Mouse (Mus musculus) spleen, embryonic (tissue): ENCODE measurements around the gene Dao.

Experiments
- CTCF ChIA-PET: fragments of 350-600 bp; sonication (Branson Sonifier 250); formaldehyde crosslinking; loops from one replicate; lab custom pipeline; 2022; lab: Charles Lee

Dao gene

DNA sequence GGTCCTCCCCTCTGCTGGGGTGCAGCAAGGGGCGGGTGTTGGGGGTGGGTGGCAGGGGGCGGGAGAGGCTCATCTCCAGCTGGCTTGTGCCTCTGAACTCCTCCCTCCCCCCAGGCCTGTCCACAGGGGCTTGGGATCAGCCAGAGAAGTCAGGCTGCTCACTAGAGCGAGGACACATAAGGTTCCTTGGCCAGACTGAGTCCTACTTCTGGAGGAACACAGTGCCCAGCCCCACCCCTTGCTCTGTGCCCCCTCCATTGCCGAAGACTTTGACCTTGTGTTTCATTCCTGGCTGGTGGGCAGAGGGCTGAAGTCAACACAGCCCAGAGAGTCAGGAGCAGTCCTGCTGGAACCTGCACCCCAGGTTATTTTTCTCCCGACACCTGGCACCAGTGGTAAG lies at the start of gene Dao:
Gene Dao, plus strand, starts transcription at position 162 of the 400 bp plus-strand sequence.
- CTCF ChIA-PET, result no interaction called here

DNA sequence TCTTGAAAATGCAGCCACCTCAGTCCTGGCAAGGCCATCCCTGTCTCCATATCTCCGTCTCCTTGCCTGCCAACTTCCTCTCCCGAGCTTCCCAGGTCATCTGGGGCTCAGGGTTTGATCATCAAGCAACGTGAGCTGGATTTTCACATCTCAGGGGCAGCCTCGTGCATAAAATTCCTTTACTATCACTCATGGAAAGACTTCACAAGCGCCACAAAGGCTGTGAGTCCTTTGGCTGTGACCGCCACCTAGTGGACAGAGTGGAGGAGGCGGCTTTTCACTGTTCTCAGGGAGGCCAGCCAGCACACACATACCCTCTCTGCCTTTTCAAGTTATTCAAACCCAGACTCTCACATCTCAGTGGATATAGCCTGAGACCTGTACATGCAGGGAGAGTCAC lies 49.1 kb upstream of the Dao start:
- CTCF ChIA-PET, result interaction anchor here (0.5 to 1.2 kb wide), 2 partner anchors 12 to 77 kb away, joined by 3 to 4 read pairs; no protein-coding TSS in a partner anchor

GRCm38 (mm10) chr5:113955281-113955680 lies 48.2 kb upstream of the Dao start:
- CTCF ChIA-PET, result interaction anchor here (0.5 to 1.2 kb wide), 3 partner anchors 13 to 182 kb away, joined by 4 to 8 read pairs (median 4); no protein-coding TSS in a partner anchor

GRCm38 (mm10) chr5:113955691-113956090 lies 47.8 kb upstream of the Dao start:
- CTCF ChIA-PET, result interaction anchor here (0.5 to 1.2 kb wide), 3 partner anchors 14 to 182 kb away, joined by 4 to 8 read pairs (median 4); no protein-coding TSS in a partner anchor

GRCm38 (mm10) chr5:113956510-113956909 lies 47.0 kb upstream of the Dao start:
- CTCF ChIA-PET, result interaction anchor here (0.7 kb wide), 1 partner anchor 60 kb away, joined by 3 read pairs; no protein-coding TSS in a partner anchor

- CTCF ChIA-PET, result interaction anchor here (0.7 kb wide), 1 partner anchor 168 kb away, joined by 3 read pairs; no protein-coding TSS in a partner anchor
Observed at GRCm38 (mm10) chr5:113959039-113959438, 44.5 kb upstream of the Dao start.

GRCm38 (mm10) chr5:113960416-113960815 lies 43.1 kb upstream of the Dao start:
- CTCF ChIA-PET, result interaction anchor here (0.9 kb wide), 1 partner anchor 90 kb away, joined by 4 read pairs; no protein-coding TSS in a partner anchor

- CTCF ChIA-PET, result no interaction called here
Observed at GRCm38 (mm10) chr5:113961776-113962175, 41.7 kb upstream of the Dao start.

- CTCF ChIA-PET, result no interaction called here
Observed at GRCm38 (mm10) chr5:113964972-113965371, 38.5 kb upstream of the Dao start.

- CTCF ChIA-PET, result no interaction called here
Observed at GRCm38 (mm10) chr5:113965659-113966185, 37.8 kb upstream of the Dao start.

DNA sequence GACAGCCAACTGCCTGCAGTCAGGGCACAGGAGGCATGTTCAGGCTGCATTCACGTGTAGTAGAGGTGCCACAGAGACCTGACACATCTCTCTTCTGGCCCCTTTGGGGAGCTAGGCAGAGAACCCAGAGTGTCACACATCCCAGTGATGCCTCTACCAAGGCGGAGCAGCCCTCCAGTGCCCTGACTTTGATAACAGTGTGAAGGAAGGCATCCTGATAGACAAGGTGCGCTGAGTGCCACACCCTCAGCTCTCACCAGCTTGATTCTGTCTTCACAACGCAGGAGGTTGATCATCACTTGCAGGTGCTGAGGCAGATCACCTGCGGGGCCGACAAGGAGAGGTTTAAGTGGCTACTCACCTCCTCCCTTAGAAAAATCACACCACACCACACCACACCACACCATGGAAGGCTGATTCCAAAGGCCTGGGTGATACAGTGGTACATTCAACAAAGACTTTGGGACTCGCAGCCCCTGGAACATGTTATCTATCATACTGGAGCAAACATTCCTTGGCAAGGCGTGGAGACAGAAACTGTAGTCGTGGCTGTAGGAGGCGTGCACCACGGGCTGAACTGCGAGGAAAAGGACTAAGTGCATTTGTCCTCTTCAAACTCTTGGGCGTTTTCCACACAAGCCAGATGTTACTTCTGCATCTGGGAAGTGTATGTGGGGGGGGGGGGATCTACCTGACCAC lies 36.9 kb upstream of the Dao start:
- CTCF ChIA-PET, result no interaction called here

DNA sequence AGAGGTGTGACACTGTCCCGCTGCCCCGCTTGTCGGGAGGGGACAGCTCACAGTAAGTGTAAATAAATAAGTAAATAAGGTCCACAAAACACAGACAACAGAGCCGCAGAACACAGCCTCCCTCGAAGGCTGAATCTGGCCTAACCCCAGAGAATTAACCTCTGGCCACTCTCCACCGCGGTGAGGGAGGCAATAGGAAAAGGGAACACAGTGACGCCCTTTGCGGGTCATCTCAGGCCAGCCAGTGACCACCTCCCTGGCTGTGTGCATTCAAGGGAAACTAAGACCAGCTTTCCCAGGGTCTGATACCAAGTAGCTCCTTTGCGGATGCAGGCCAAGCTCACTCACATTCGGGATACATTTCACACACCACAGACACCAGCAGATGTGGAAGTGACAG lies 35.1 kb upstream of the Dao start:
- CTCF ChIA-PET, result no interaction called here

- CTCF ChIA-PET, result no interaction called here
Observed at GRCm38 (mm10) chr5:113971434-113971960, 32.0 kb upstream of the Dao start.

DNA sequence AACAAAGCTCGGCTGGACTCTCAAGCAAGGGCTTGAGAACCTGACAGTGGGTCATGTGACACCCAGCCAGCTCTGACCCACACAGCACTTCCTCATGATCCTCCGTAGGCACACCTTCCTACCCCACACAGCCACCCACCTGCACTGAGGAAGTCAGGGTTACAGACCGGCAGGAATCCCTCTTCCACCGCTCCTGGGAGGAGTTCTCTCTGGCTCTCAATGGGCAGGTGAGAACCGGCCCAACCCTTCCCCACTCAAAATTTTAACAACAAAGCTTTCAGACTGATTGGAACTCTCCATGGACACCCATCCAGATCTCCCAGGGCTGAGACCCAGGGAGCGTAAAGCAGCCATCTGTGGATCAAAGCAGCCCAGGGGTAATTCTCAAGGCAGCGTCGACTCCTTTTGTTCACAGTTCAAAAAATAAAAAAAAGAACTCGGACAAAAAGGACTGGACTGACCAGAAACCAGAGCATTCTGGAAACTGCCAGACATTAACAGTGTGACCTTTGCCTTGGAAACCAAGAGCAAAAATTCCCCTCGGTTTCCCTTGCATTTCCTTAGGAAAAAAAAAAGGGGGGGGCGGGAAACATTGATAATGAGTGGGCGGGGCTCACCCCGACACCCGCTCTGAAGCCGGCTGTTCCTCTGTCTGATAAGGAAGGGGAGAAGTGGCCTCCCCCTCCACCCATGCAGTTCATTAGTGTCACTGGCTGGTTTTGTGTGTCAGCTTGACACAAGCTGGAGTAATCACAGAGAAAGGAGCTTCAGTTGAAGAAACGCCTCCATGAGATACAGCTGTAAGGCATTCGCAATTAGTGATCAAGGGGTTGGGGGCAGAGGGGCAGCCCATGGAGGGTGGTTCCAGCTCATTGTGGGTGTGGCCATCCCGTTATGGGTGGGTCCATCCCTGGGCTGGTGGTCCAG lies 30.7 kb upstream of the Dao start:
- CTCF ChIA-PET, result no interaction called here

DNA sequence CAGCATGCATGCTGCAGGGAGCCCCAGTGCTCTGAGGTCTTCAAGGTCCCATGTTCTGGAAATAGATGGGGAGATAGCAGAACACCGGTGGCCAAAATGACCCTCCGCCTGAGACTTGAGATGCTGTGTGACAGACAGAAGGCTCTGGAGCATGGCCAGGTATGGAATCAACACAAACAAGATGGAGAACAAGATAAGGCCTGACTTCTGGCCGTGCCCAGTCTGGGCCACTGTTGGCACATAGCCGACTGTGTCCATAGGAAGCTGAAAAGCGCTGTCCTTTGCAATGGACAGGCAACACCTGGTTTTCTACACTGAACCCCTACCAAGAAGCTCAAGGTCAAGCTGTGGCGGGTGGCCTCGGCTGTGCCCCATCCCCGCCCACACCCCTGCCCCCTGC lies 29.7 kb upstream of the Dao start:
- CTCF ChIA-PET, result no interaction called here

DNA sequence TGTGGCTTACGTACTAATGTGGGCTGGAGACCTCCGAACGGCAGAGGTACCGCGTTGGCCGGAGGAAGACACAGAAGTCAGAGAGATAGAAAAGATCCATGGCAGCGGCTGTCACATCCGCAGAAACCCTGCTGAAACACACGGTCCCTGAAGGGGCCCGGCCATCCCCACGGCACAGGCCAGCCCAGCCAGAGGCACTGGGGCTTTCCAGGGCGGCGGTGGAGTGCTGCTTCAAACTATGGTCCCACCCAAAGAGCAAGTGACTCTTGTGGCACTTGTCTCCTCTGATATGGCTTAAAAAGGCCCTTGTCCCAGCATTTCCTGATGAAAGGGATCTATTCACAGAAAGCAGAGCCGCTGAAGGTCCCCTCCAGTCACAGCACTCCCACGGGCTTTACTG lies 28.9 kb upstream of the Dao start:
- CTCF ChIA-PET, result no interaction called here

DNA sequence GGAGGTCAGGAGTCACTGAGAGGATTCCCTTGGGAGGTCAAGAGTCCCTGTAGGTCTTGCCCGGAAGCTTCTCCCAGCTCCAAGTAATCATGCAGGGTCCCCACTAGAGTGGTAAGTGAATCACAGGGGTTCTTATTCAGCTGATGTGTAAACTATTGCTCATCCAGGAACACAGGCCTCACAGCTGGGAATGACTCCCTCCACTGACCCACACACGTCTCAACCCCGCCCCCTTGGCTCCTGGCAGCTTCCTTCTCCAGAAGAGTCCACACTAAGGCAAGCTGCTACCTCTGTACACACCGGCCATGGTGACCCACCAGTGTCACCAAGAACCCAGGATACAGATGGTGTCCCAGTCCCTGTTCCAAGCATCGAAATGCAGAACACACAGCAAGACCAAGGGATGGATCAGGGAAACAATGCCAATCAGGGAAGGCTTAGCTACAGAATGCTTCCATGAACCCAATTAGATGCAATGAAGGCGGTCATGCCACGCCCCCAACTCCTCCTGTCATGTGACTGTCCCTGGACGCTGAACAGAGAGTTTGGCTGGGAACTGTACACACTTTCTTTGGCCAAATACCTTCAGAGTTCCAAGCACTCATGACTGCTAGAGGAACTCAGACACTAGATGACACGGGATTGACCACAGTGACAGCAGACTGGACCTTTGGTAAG lies 27.8 kb upstream of the Dao start:
- CTCF ChIA-PET, result interaction anchor here (0.6 kb wide), 1 partner anchor 37 kb away, joined by 3 read pairs; no protein-coding TSS in a partner anchor

DNA sequence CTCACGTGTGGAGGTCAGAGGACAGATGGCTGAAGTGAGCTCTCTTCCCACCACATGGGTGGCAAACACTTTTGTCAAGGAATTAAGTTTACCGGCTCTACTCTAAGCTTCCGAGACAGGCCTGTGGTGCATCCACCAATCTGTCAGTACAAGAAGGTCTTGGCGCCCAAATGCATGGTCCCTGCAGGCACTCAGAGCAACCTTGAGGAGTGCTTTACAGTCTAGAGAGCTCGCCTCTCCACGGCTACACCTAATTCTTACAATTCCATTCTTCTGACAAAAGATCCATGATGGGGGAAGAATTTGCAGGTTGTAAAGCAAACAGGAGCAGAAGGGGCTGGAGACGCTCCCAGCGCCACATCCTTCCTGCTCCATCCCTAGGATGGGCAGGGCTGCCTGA lies 26.9 kb upstream of the Dao start:
- CTCF ChIA-PET, result no interaction called here

DNA sequence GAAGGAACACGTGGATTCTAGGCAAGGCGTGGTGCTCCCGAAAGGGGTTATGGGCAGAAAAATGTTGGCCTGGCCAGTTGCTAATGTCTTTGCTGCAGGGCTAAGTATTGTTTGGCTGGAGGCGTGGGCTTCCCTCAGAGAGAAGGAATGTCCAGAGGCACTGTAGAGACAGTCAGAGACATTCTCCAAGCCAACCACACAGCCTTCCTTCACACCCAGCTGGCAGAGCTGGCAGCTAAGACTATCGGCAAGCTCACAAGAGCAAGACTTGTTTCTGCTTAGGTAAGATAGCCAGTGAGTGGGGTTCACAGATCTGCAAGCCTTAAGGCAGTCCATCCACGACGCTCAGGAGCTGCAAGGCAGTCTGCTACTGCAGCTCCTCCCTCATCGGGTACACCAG lies 26.2 kb upstream of the Dao start:
- CTCF ChIA-PET, result no interaction called here

DNA sequence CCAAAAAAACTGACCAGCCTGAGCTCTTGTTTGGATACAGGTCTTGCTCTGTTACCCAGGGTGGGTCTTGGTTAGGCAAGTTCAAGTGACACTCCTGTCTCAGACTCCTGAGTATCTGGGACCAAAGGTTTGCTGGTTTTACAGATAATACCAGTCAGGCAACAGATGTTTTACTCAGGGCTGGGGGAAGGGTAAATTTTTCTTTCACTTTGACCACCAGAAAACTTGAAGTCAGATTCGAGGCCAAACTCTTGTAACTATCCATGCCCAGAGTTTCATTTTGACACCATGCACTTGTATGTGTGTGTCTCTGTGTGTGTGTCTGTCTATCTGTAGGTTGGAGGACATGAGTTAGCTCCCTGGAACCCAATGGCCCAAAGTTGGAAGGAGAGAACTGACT lies 23.0 kb upstream of the Dao start:
- CTCF ChIA-PET, result no interaction called here

DNA sequence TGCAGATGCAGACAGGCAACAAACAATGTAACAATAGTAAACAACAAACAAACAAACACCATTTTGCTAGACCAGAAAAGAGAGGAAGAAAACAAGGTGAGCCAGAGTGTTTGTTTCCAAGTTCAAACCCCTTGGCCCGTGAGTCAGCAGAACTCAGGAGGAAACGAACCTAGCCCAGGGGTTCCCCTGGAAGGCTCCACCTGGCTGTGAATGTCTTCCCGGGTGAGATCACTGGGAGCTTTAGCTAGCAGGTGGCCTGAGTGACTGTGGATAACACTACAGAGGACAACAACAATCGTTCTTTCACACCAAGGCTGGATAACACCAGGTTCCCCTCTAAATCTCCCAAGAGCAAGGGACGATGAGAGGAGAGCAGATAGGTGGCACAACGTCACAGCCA lies 22.3 kb upstream of the Dao start:
- CTCF ChIA-PET, result no interaction called here
